Mouse (Mus musculus) thymus, postnatal 0 days (tissue): Measurements from ENCODE around the gene March2. TPM values are rescaled to one million over a fixed set of nuclear protein-coding genes. Genes with fewer than 3 reads are reported as not detected.
"Not testable (repeated sequence)": the region's sequence is repeated elsewhere in the genome, so short reads cannot be mapped to it uniquely, and the experiment has no call there.

Experiments used
- DNase-seq: peaks from one replicate; pipeline ENCODE4 v3.0.0-alpha.2; 2015; ENCODE audit warnings: low spot score
- polyA plus RNA-seq: library from polyadenylated mRNA; unstranded; fragments of >200 nt; fragmentation: Nextera tagmentation; extraction: Ambion mirVana; gene quantifications from 2 replicates; pipeline ENCODE4 v1.2.1, GENCODE M21; 2015

Gene March2
- polyA plus RNA-seq = 83.3 and 90.7 TPM in 2 replicates

GRCm38 (mm10) chr17:33718384-33718881, at the start of gene March2:
Gene March2, minus strand, starts transcription at chr17:33718670.
- peak; percentile 96 for DNase-seq

GRCm38 (mm10) chr17:33766389-33766788, 47.9 kb upstream of the March2 start:
- DNase-seq = no peak

- peak; percentile 100 for DNase-seq
Observed at GRCm38 (mm10) chr17:33760255-33761165, 42.0 kb upstream of the March2 start, which contains the start of gene Rab11b. Gene Rab11b, minus strand, starts transcription at chr17:33760530.

- peak; percentile 86 for DNase-seq
Observed at GRCm38 (mm10) chr17:33759767-33760254, 41.3 kb upstream of the March2 start.

- no peak for DNase-seq
Observed at GRCm38 (mm10) chr17:33757231-33757630, 38.8 kb upstream of the March2 start.

GRCm38 (mm10) chr17:33756108-33756790, 37.8 kb upstream of the March2 start:
- no peak for DNase-seq

- no peak for DNase-seq
Observed at GRCm38 (mm10) chr17:33755418-33756107, 37.1 kb upstream of the March2 start.

GRCm38 (mm10) chr17:33754656-33755055, 36.2 kb upstream of the March2 start:
- peak; percentile 42 for DNase-seq

- no peak for DNase-seq
Observed at GRCm38 (mm10) chr17:33752297-33752696, 33.8 kb upstream of the March2 start.

- no peak for DNase-seq
Observed at GRCm38 (mm10) chr17:33751181-33751580, 32.7 kb upstream of the March2 start.

GRCm38 (mm10) chr17:33749451-33749850, 31.0 kb upstream of the March2 start:
- no peak for DNase-seq

GRCm38 (mm10) chr17:33746011-33746410, 27.5 kb upstream of the March2 start:
- DNase-seq = no peak

- no peak for DNase-seq
Observed at GRCm38 (mm10) chr17:33744686-33745384, 26.4 kb upstream of the March2 start.

- no peak for DNase-seq
Observed at GRCm38 (mm10) chr17:33742420-33742819, 23.9 kb upstream of the March2 start.

- not testable (repeated sequence) for DNase-seq
Observed at GRCm38 (mm10) chr17:33733526-33733925, 15.1 kb upstream of the March2 start.

GRCm38 (mm10) chr17:33732556-33733083, 14.2 kb upstream of the March2 start:
- DNase-seq = not testable (repeated sequence)

- no peak for DNase-seq
Observed at GRCm38 (mm10) chr17:33729215-33729614, 10.7 kb upstream of the March2 start.

GRCm38 (mm10) chr17:33728396-33728795, 9.9 kb upstream of the March2 start:
- no peak for DNase-seq

GRCm38 (mm10) chr17:33719736-33720378, 1.4 kb upstream of the March2 start:
- no peak for DNase-seq
